Mouse (Mus musculus): ENCODE results near the gene Gab1. TPM values are rescaled to one million over a fixed set of nuclear protein-coding genes. Genes with fewer than 3 reads are reported as not detected.
A peak's percentile ranks its signal among the peaks of the same experiment; 100 is the strongest.

The Gab1 gene
- polyA plus RNA-seq, 1 experiment, result not detected

DNA sequence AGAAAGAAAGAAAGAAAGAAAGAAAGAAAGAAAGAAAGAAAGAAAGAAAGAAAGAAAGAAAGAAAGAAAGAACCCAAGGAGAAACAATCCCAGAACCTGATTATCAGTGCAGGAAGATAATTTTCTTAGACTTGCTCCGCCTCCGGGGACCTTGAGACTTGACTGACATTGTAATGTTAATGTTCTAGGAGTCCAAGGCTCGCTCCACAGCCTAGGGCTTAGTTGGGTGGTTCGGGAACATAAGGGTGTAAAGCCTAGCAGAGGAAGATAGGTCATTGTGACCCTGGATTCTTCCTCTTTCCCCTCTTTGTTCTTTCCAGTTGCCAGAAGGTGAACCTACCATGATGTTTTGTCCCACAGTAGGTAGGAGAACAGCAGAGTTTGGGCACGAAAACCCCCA, 31.1 kb upstream of the Gab1 start:
- no peaks in the 10 kb centered on the region for H3K4me1 ChIP-seq (ENCODE audit: control insufficient read depth, insufficient read depth, low read length)
- no peak overlapping the region for H3K4me3 ChIP-seq (ENCODE audit: insufficient read depth, low read depth, low read length)
- 81% methylated on average over 5 of the region's 5 CpGs for WGBS
- TF ChIP-seq POLR2A (IDR thresholded peaks at IDR 0.05; ENCODE audit: insufficient read depth, low read depth, low read length), result no peak
- TF ChIP-seq CTCF (IDR thresholded peaks at IDR 0.05; ENCODE audit: insufficient read depth, low read depth, low read length), result no peak
- no peak overlapping the region for H3K27ac ChIP-seq (ENCODE audit: insufficient read depth, low read depth, low read length)

DNA sequence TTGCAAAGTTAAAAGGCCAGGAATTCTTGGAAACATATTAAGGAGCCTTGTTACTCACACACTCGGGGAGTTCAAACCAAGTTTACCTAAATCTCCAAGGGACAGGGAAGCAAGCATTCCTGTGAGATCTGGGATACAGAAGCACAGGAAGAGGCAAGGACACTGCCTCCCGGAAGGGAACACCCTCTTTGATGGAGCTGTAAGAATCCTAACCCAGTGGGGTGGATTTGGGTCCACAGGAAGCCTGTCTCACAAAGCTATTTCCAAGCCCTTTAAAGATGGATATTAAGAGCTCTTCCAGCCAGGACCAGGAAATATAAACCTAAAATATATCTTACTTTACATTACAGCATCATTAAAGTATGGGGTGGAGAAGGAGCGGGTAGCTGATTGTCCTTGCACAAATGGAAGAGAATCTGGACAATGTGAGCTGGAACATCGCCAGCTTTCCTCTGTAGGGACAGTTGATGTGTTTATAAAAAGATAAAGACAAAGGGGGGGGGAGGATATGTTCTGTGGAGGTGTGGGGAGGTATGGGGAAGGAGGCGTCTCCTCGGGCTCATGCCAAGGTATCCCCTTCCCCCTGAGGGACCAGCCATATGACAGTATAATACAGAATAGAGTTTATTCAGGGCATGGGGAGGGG, 28.1 kb upstream of the Gab1 start:
- TF ChIP-seq POLR2A (IDR thresholded peaks at IDR 0.05; ENCODE audit: insufficient read depth, low read depth, low read length) (no peak), CTCF (IDR thresholded peaks at IDR 0.05; ENCODE audit: insufficient read depth, low read depth, low read length) (no peak)
- 80% methylated on average over 6 of the region's 6 CpGs for WGBS
- no peak overlapping the region for H3K4me3 ChIP-seq (ENCODE audit: insufficient read depth, low read depth, low read length)
- no peak overlapping the region for H3K27ac ChIP-seq (ENCODE audit: insufficient read depth, low read depth, low read length)
- no peaks in the 10 kb centered on the region for H3K4me1 ChIP-seq (ENCODE audit: control insufficient read depth, insufficient read depth, low read length)

GRCm38 (mm10) chr8:80902354-80902753, 22.0 kb upstream of the Gab1 start:
- no peak overlapping the region for H3K27ac ChIP-seq (ENCODE audit: insufficient read depth, low read depth, low read length)
- H3K4me3 ChIP-seq (ENCODE audit: insufficient read depth, low read depth, low read length), result no peak overlapping the region
- 81% methylated on average over 9 of the region's 9 CpGs for WGBS
- no peak for TF ChIP-seq CTCF (IDR thresholded peaks at IDR 0.05; ENCODE audit: insufficient read depth, low read depth, low read length)
- TF ChIP-seq POLR2A (IDR thresholded peaks at IDR 0.05; ENCODE audit: insufficient read depth, low read depth, low read length), result no peak
- H3K4me1 ChIP-seq (ENCODE audit: control insufficient read depth, insufficient read depth, low read length), result no peaks in the 10 kb centered on the region

DNA sequence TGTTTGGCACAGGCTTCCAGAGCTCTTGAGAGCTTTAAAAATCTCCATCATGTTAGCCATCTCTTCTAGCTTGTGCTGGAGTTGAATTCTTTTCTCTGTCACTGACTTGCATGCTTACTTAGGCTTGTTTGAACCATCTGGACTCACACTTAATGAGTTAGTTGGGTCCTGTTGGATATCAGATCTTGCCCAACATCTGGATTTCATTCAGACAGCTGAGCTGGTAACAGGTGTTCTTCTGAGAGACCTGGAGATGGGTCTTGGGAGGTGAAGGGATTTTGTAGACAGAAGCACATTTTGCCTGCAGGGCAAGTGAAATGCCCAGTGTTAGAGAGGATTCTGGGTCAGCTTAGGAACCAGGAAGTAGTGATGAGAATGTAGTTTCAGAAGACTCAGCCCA, 19.0 kb upstream of the Gab1 start:
- no peak overlapping the region for H3K4me3 ChIP-seq (ENCODE audit: insufficient read depth, low read depth, low read length)
- TF ChIP-seq CTCF (IDR thresholded peaks at IDR 0.05; ENCODE audit: insufficient read depth, low read depth, low read length) (no peak), POLR2A (IDR thresholded peaks at IDR 0.05; ENCODE audit: insufficient read depth, low read depth, low read length) (no peak)
- no peak overlapping the region for H3K27ac ChIP-seq (ENCODE audit: insufficient read depth, low read depth, low read length)
- peaks cover 6% of the 10 kb centered on the region for H3K4me1 ChIP-seq (ENCODE audit: control insufficient read depth, insufficient read depth, low read length)

- TF ChIP-seq POLR2A (IDR thresholded peaks at IDR 0.05; ENCODE audit: insufficient read depth, low read depth, low read length) (no peak), CTCF (IDR thresholded peaks at IDR 0.05; ENCODE audit: insufficient read depth, low read depth, low read length) (no peak)
- H3K4me3 ChIP-seq (ENCODE audit: insufficient read depth, low read depth, low read length), result no peak overlapping the region
- 0 out of 2 replicates have a peak overlapping the region, but pooled peaks have one; percentile 21 for H3K27ac ChIP-seq (ENCODE audit: insufficient read depth, low read depth, low read length)
- H3K4me1 ChIP-seq (ENCODE audit: control insufficient read depth, insufficient read depth, low read length), result peaks cover 6% of the 10 kb centered on the region
- WGBS, result 79% methylated on average over 5 of the region's 5 CpGs
These were observed 15.7 kb upstream of the Gab1 start for GRCm38 (mm10) chr8:80896026-80896425.

DNA sequence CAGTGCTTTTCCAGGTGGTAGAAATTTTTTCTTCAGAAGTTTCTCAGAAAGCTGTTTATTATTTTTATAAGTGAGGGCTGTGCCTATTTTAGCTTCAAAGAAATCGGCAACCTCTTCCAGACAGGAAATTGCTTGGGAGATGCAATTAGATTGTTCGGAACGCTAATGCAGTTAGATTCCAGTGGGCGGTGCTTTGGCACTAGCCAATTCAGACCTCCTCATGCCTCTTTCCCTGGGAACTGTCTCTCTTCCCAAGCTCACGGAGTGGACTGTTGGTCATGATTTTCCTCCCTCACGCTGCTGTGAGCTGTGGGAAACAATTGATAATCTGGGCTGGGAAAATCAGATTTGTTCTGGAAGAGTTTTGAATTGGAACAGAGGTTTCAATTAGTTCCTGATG, 15.1 kb upstream of the Gab1 start:
- WGBS, result 8% methylated on average over 6 of the region's 6 CpGs
- H3K27ac ChIP-seq (ENCODE audit: insufficient read depth, low read depth, low read length), result peak overlapping the region; percentile 21; the same call in 1 of the 2 replicates
- H3K4me1 ChIP-seq (ENCODE audit: control insufficient read depth, insufficient read depth, low read length), result peaks cover 6% of the 10 kb centered on the region
- no peak for TF ChIP-seq CTCF (IDR thresholded peaks at IDR 0.05; ENCODE audit: insufficient read depth, low read depth, low read length)
- no peak for TF ChIP-seq POLR2A (IDR thresholded peaks at IDR 0.05; ENCODE audit: insufficient read depth, low read depth, low read length)
- H3K4me3 ChIP-seq (ENCODE audit: insufficient read depth, low read depth, low read length), result no peak overlapping the region

- Histone ChIP-seq H3K4me3 (ENCODE audit: insufficient read depth, low read depth, low read length) (no peak overlapping the region), H3K27ac (ENCODE audit: insufficient read depth, low read depth, low read length) (no peak overlapping the region), H3K4me1 (ENCODE audit: control insufficient read depth, insufficient read depth, low read length) (peaks cover 6% of the 10 kb centered on the region)
- no peak for TF ChIP-seq POLR2A (IDR thresholded peaks at IDR 0.05; ENCODE audit: insufficient read depth, low read depth, low read length)
- TF ChIP-seq CTCF (IDR thresholded peaks at IDR 0.05; ENCODE audit: insufficient read depth, low read depth, low read length), result no peak
- 93% methylated on average over 3 of the region's 3 CpGs for WGBS
These were observed 14.2 kb upstream of the Gab1 start for GRCm38 (mm10) chr8:80894528-80894927.

DNA sequence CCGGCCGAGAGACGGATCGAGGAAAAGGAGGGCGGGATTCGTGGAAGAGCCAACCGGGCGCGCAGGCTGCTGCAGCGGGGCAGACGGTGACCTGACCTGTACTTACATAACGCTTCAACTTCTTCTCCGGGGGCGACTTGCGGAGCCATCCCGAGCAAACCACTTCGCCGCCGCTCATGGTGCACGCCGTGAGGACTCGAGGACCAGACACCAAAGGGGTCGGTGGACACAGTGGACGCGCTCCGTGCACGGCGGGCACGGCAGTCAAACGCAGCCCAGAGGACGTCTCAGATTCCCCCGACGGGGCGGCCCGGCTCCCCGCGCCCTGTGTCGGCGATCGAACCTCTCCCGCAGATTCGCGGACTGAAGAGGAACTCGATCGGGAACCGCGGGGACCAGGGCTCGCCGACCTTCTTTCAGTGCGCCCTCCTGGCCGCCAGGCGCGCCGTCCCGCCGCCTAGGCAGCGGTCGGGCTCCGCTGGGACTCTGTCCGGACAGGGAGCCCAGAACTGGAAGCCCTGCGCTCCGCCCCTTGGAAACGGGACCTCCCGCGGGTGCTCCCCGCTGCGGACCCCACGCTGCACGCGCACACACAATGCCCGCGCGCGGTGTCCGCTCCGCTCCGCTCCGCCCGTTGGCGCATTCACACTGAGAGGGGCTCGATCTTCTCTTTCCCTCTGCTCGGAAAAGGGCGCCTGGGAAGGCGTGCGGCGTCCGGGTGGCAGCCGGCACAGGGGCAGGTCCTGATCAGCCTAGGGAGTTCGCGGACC, 708 bp downstream of the Gab1 start:
- Histone ChIP-seq H3K4me3 (ENCODE audit: insufficient read depth, low read depth, low read length) (peak overlapping the region; percentile 68), H3K4me1 (ENCODE audit: control insufficient read depth, insufficient read depth, low read length) (peaks cover 8% of the 10 kb centered on the region; the same call in 1 of the 2 replicates), H3K27ac (ENCODE audit: insufficient read depth, low read depth, low read length) (peak overlapping the region; percentile 0; the same call in 1 of the 2 replicates)
- TF ChIP-seq CTCF (IDR thresholded peaks at IDR 0.05; ENCODE audit: insufficient read depth, low read depth, low read length) (no peak), POLR2A (IDR thresholded peaks at IDR 0.05; ENCODE audit: insufficient read depth, low read depth, low read length) (no peak)
- under 1% methylated on average over 90 of the region's 90 CpGs for WGBS

DNA sequence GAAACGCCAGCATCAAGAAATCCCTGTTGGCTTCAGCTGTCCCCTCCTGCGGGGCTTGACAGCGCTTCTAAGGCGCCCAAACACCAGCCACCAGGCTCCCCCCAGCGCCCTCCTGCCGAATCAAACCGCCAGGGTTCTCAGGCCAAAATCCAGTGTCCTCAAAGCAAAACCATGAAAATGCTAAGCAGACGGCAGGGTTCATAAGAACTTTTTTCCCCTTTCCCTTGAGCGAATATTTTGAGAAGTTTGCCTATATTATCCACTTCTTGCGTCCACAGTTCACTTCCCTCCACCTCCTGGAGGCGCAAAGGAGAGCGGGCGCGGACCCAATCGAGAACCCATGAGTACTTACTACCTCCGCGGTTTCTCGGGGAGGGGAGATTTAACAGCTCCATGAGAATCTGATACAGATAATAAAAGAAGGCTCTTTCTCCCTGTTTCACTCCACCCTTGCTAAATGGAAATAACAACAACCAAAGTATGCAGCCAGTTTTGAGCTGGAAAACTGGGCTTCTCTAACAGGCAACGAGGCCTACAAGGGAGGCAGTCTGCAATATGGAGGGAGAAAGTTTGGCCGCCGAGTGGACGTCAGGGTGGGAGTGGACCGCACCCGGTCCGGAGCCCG, 1.4 kb downstream of the Gab1 start:
- TF ChIP-seq CTCF (IDR thresholded peaks at IDR 0.05; ENCODE audit: insufficient read depth, low read depth, low read length) (no peak), POLR2A (IDR thresholded peaks at IDR 0.05; ENCODE audit: insufficient read depth, low read depth, low read length) (no peak)
- 5% methylated on average over 26 of the region's 26 CpGs for WGBS
- Histone ChIP-seq H3K4me3 (ENCODE audit: insufficient read depth, low read depth, low read length) (peak overlapping the region; percentile 68), H3K4me1 (ENCODE audit: control insufficient read depth, insufficient read depth, low read length) (peaks cover 8% of the 10 kb centered on the region; the same call in 1 of the 2 replicates), H3K27ac (ENCODE audit: insufficient read depth, low read depth, low read length) (peak overlapping the region; percentile 0; the same call in 1 of the 2 replicates)

Measured in olfactory bulb, adult 2 months (tissue).